Mouse (Mus musculus) cerebellum, adult 2 months (tissue): Measurements from ENCODE around the gene Arf4.

Experiments
- CTCF ChIP-seq: fragments of 200-500 bp; IDR thresholded peaks from 2 replicates; pipeline ENCODE4 v1.5.1; 2011; ENCODE audit warnings: low read depth, mild to moderate bottlenecking, control low read depth, low read length, moderate library complexity, borderline replicate concordance; ENCODE audit not compliant: insufficient read depth
- POLR2A ChIP-seq: fragments of 200-500 bp; IDR thresholded peaks from 2 replicates; pipeline ENCODE4 v1.6.1; 2011; ENCODE audit warnings: low read length, control low read depth, borderline replicate concordance; ENCODE audit not compliant: insufficient read depth

DNA sequence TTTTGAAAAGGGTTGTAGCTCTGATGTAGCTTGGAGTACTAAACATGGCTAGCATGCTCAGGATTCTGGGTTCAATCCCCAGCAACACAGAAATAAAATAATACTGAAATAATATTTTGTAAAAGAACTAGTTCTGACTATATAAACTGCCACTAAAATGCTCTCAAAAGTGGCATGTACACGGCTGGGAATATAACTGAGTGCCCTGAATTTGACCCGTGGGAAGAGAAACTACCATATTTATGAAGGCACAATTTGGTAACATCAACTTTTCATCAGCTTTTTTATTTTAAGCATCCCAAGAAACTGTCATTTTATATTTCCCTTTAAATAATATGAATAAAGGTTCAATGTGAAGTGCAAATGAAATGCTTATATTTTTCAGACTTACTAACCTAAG, 26.0 kb downstream of the Arf4 start:
- TF ChIP-seq CTCF: no peak
- TF ChIP-seq POLR2A: no peak
